Mouse (Mus musculus) limb, embryonic 14.5 days (tissue): ENCODE results near the gene Gm16427. TPM values are rescaled to one million over a fixed set of nuclear protein-coding genes. Genes with fewer than 3 reads are reported as not detected.
"Not testable (repeated sequence)": the region's sequence is repeated elsewhere in the genome, so short reads cannot be mapped to it uniquely, and the experiment has no call there.

Source experiments
- ATAC-seq: fragments of 200-750 bp; cut with Nextera tagmentation; 2 replicates; pipeline ENCODE4 v1.8.0; 2017; ENCODE audit warnings: low read depth, moderate number of reproducible peaks, moderate TSS enrichment; ENCODE audit not compliant: low FRiP score
- DNase-seq: peaks from one replicate; pipeline ENCODE4 v3.0.0-alpha.2; 2015; ENCODE audit warnings: low spot score
- H3K27ac ChIP-seq: fragments of 300-500 bp; sonication (generic); replicated peaks from 2 replicates; pipeline ENCODE4 v1.5.1; 2014; ENCODE audit warnings: low read depth, mild to moderate bottlenecking, low read length, moderate library complexity, mixed read lengths
- H3K27me3 ChIP-seq: fragments of 300-500 bp; sonication (generic); 2 replicates; pipeline ENCODE4 v1.6.1; 2014; ENCODE audit warnings: low read length, mixed read lengths; ENCODE audit not compliant: control insufficient read depth, insufficient read depth
- H3K36me3 ChIP-seq: fragments of 300-500 bp; sonication (generic); 2 replicates; pipeline ENCODE4 v1.6.1; 2014; ENCODE audit warnings: mild to moderate bottlenecking, low read length, moderate library complexity, mixed read lengths; ENCODE audit not compliant: control insufficient read depth, insufficient read depth
- H3K4me1 ChIP-seq: fragments of 300-500 bp; sonication (generic); 2 replicates; pipeline ENCODE4 v1.6.1; 2014; ENCODE audit warnings: antibody characterized with exemption, low read length, mixed read lengths; ENCODE audit not compliant: control insufficient read depth, insufficient read depth
- H3K4me2 ChIP-seq: fragments of 300-500 bp; sonication (generic); replicated peaks from 2 replicates; pipeline ENCODE4 v1.6.1; 2014; ENCODE audit warnings: low read depth, mild to moderate bottlenecking, low read length, moderate library complexity; ENCODE audit not compliant: severe bottlenecking
- H3K4me3 ChIP-seq: fragments of 300-500 bp; sonication (generic); replicated peaks from 2 replicates; pipeline ENCODE4 v1.5.1; 2014; ENCODE audit warnings: low read length
- H3K9ac ChIP-seq: fragments of 300-500 bp; sonication (generic); 2 replicates; pipeline ENCODE4 v1.6.1; 2014; ENCODE audit warnings: mild to moderate bottlenecking, low read depth, low read length, moderate library complexity; ENCODE audit not compliant: severe bottlenecking
- H3K9me3 ChIP-seq: fragments of 300-500 bp; sonication (generic); 2 replicates; pipeline ENCODE4 v1.6.1; 2016; ENCODE audit warnings: low read length; ENCODE audit not compliant: control insufficient read depth
- WGBS: fragments of 180-500 bp; shearing (Covaris S2); extraction: QIAGEN DNeasy Blood & Tissue Kit; methylation state at CpG from one replicate; pipeline ENCODE4 v1.1.7; 2014; 5-methylcytosine and 5-hydroxymethylcytosine counted together
- polyA plus RNA-seq, 2 experiments: library from polyadenylated mRNA; depleted of rRNA in 1 of 2; stranded (reverse) in 1 of 2; unstranded in 1 of 2; fragments of >200 nt; fragmentation: Nextera tagmentation in 1 of 2; extraction: Ambion mirVana in 1 of 2; gene quantifications; 2 replicates each; pipeline versions ENCODE4 v1.2.1 to v1.2.3; 2012 to 2014

Gm16427 gene
- polyA plus RNA-seq (2012; rRNA removed) (not detected in 2 replicates), polyA plus RNA-seq (2014; fragmentation: Nextera tagmentation; extraction: Ambion mirVana) (not detected in 2 replicates)

- not testable (repeated sequence) for DNase-seq, H3K4me1 ChIP-seq, H3K36me3 ChIP-seq, H3K27ac ChIP-seq, H3K9ac ChIP-seq, H3K27me3 ChIP-seq, H3K4me2 ChIP-seq, H3K9me3 ChIP-seq, H3K4me3 ChIP-seq, ATAC-seq
- 80% methylated on average over 2 of the region's 3 CpGs for WGBS
These were observed at the start of gene Gm16427 for GRCm38 (mm10) chr5:93540100-93540499. TSS of gene Gm16427 (minus strand) at chr5:93540200.

Other genes with a start within 250 kb of the Gm16427 start
- not detected in 2 replicates for gene C87414, start 131.4 kb upstream of the Gm16427 start, polyA plus RNA-seq (2012; rRNA removed)
- not detected in 2 replicates for gene C87414, start 131.4 kb upstream of the Gm16427 start, polyA plus RNA-seq (2014; fragmentation: Nextera tagmentation; extraction: Ambion mirVana)